Mouse (Mus musculus) left cerebral cortex, adult 8-10 months (tissue): ENCODE data around the gene Fcna. TPM values are rescaled to one million over a fixed set of nuclear protein-coding genes. Genes with fewer than 3 reads are reported as not detected.
A peak's percentile ranks its signal among the peaks of the same experiment; 100 is the strongest.

ENCODE experiments used
- DNase-seq, 2 experiments: peaks; one replicate each; pipeline ENCODE4 v3.0.0; 2022; ENCODE audit warnings: low spot score in 2 of 2
- total RNA-seq, 4 experiments: library from RNA; stranded (reverse); gene quantifications; 2 replicates each; pipeline ENCODE4 v1.2.4; 2022

The Fcna gene
- total RNA-seq, 4 experiments from 2014 or later, result 0.46 to 1.2 (median 0.80) TPM

DNA sequence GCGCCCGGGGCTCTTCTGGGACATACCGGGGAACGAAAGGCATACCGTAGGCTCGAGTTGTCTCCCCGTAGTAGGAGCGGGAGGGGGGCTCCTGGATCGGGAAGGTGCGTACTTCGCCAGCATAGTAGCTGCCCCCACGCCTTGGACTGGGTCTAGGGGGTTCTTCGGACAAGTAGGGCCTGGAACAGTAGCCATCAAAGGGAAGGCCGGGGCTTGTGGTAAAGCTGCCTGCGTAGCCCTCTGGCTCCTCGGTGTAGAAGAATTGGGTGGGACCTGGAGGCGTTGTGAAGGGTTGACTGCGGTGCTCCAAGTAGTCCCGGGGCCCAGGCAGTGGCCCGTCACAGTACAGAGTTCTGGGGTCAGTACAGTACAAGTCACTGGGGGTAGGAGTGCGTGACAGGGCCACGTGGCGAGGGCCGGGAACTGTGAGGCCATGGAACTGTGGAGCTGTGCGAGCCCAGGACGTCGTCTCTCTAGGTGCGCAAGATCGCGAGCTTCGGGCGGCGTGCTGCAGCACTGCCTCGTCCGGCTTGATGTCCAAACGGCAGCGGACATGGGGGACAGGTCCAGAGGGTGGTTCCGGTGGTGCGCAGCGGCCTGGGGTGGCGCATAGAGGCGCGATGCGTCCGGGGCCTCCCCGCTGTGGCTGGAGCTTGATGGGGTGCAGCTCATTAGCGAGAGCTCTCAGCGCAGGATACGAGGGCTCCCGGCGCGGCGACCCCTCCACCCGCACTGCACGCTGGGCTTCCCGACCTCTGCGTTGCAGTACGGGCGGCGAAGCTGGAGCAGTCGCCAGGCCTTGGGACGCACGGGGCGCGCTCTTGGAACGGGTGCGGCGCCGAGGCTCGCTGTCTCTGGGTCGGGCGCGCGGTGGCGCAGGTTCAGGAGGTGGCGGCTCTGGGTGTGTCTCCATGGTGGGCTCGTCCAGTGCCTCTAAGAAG is 48.8 kb downstream of the Fcna start:
- no peak for DNase-seq

DNA sequence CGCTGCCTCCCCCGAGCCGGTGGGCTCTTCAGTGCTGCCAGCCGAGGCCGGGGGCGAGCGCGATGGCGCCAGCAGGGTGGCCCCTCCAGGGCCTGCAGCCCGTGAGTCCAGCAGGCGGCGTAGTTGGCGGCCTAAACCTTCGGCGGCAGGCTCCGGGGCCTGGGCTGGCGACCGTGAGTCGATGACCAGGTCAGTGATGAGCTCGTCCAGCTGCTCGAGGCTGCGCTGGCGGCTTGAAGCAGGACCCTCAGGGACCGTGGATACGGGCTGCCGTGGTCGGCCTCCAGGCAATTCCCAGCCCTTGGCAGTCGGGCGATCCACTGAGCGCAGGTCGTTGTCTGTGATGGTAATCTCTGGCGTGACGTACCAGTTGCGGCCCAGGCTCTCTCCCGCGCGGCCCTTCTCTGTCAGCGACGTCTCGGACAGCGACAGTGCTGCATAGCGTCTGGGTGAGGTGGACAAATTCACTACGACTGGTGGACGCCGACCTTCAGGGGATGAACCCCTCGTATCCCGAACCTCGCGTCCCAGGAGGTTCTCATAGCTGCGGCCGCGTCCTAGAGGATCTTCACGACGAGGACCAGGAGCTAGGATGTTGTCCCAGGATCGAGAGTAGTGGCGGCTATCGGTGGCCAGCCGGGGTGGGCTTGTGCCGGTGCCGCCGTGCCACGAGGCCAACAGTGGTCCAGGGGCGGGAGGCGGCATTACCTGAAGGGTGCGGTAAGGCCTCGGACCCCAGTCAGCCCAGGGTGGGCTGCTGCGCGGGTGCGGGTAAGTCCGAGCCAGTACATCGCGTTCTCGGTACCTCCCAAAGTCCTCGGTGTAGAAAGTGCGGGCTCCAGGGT is 49.7 kb downstream of the Fcna start:
- no peak for DNase-seq

DNA sequence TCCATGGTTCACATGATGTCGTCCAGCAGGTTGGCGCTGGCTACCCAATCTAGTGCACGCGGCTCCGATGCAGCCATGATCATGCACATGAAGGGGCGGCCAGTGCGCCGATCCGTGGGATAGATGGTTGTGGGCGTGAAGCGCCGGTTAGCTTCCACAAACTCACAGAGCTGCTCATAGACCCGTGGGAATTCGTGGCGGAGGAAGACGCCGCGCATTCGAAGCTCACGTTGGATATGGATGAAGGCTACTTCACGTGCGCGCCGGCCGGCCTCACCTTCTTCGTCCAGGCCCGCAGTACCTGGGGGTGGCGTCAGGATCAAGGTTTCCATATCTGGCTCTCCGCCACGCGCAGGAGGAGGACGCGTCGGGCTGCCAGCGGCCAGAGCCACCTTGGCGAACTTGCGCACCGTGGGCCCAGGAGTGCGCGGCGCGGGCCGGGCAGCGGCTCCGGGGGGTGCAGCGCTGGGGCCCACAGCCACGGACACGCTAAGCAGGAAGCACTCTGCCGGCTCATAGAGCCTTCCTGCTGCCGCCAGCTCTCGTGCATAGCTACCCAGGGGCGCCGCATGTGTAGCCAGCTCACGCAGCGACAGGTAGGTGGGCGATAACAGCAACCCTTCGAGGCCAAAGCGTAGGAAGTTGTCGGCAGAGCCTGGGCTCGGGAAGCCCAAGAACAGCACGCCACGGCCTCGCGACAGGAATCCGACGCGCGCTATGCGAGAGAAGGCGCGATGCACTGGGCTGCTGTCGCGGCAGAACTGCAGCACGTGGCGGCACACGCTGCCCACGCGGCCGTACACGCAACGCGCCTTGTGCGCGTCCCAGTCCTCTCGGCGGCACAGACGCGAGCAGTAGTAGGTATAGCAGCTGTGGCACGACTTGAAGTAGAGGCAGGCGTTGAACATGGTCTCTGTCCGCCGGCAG is 50.6 kb downstream of the Fcna start:
- DNase-seq, result peak; percentile 36 to 66

DNA sequence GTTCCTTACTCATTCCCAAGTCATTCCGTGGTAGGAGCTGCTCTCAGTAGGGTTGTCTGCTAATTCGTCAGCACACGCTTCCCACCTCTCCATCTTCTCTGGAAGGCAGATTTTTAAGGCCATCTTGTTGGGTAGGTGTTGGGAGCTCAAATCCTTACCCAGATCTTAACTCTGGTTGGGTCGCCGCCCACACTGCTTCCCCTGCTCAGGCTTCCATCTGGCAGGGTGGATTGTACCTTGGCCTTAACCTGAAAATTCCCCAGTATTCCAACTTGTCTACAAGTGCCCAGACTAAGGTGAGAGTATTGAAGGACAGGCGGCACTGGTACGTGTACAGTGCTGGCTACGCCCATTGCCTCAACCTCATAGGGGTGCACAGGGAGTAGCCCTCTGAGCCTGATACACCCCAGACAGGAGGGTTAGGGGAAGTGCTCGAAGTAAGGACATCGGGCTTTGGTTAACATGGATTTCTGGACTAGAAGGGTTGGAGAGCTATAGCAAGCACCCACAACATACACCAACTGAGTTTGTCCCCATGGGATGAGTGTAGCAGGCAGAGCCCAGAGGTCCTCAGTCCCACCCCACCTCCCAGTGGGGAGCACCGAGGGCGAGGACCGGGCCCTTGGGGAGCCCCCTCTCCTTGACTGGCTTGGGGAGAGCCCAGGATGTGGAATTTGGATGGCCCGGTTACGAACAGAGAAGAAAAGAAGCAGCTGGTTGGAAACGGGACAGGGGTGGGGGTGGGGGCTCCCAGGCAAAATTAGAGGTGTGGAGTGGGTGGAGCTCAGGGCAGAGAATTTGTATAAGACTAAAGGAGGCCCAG is 51.6 kb downstream of the Fcna start:
- peak; percentile 38 to 74 for DNase-seq

DNA sequence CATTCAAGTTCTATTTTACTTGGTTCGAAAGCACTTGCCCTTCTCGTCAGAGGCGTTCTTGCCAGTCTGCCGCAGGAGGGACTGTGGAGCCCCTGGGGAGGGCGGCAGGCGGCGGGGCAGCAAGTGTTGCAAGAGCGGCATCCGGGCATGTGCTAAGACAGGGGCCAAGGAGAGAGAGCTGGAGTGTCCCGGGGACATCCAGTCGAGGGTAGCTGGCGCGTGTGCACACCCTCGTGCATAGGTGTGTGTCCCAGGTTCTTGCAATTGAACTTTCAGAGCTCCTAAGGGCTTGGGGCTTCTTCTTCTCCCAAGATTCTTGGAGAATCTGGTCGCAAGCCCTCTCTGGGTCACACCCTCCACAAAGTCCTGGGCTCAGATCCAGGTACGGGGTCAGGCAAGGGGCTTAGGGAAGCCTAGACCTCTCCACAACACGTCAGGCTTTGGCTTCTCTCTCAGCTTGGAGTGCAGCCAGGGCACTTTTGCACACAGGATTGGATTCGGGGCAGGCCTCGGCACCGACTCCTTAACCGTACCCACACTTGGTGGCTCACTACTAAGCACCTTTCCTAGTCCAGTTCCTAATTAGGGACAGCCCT is 52.3 kb downstream of the Fcna start:
- DNase-seq, result peak in 1 of 2 experiments; percentile 27

Other genes starting within 250 kb of the Fcna start
- gene Entpd2, start 232.2 kb downstream of the Fcna start, total RNA-seq, result 10 to 100 TPM; 13.1 to 17.5 (median 16.2) TPM
- gene Npdc1, start 228.7 kb downstream of the Fcna start, total RNA-seq, result 100 to 1,000 TPM; 307 to 332 (median 316) TPM
- under 1 TPM in 2 of 4 experiments, not detected in 2; 0.40 to 0.84 TPM for gene Fut7, start 204.8 kb downstream of the Fcna start, total RNA-seq
- gene Abca2, start 199.3 kb downstream of the Fcna start, total RNA-seq, result 100 to 1,000 TPM; 176 to 185 (median 183) TPM
- 1 to 10 TPM in 2 of 4 experiments, not detected in 2; 1.2 to 1.6 TPM for gene Clic3, start 171.2 kb downstream of the Fcna start, total RNA-seq
- 10 to 100 TPM; 67.2 to 88.0 (median 78.1) TPM for gene Paxx, start 166.9 kb downstream of the Fcna start, total RNA-seq
- gene Ptgds, start 158.0 kb downstream of the Fcna start, total RNA-seq, result 1,000 to 10,000 TPM; 1,862 to 2,386 (median 2,226) TPM
- not detected for gene Lcn12, start 134.1 kb downstream of the Fcna start, total RNA-seq
- 100 to 1,000 TPM; 105 to 121 (median 113) TPM for gene Fbxw5, start 127.3 kb downstream of the Fcna start, total RNA-seq
- gene C8g, start 126.3 kb downstream of the Fcna start, total RNA-seq, result 1 to 10 TPM in 3 of 4 experiments, under 1 TPM in 1; 0.86 to 1.9 (median 1.6) TPM
- 10 to 100 TPM; 10.3 to 11.9 (median 10.4) TPM for gene Traf2, start 81.1 kb downstream of the Fcna start, total RNA-seq
- 100 to 1,000 TPM; 123 to 209 (median 170) TPM for gene Edf1, start 70.2 kb downstream of the Fcna start, total RNA-seq
- gene Mamdc4, start 53.2 kb downstream of the Fcna start, total RNA-seq, result 1 to 10 TPM in 3 of 4 experiments, under 1 TPM in 1; 0.46 to 3.1 (median 1.7) TPM
- 10 to 100 TPM; 57.8 to 72.0 (median 64.7) TPM for gene Phpt1, start 52.8 kb downstream of the Fcna start, total RNA-seq
- gene Ajm1, start 46.3 kb downstream of the Fcna start, total RNA-seq, result 10 to 100 TPM; 86.8 to 96.3 (median 92.7) TPM
- gene Rabl6, start 19.5 kb downstream of the Fcna start, total RNA-seq, result 100 to 1,000 TPM; 135 to 160 (median 145) TPM
- gene Ccdc183, start 10.4 kb downstream of the Fcna start, total RNA-seq, result not detected
- gene Tmem141, start 6.0 kb downstream of the Fcna start, total RNA-seq, result 10 to 100 TPM; 21.0 to 30.4 (median 22.8) TPM
- not detected for gene Lcn8, start 25.1 kb upstream of the Fcna start, total RNA-seq
- not detected for gene Lcn5, start 29.9 kb upstream of the Fcna start, total RNA-seq
- not detected for gene Lcn6, start 48.8 kb upstream of the Fcna start, total RNA-seq
- gene Lcn10, start 54.7 kb upstream of the Fcna start, total RNA-seq, result not detected
- gene Obp2a, start 72.0 kb upstream of the Fcna start, total RNA-seq, result not detected
- 100 to 1,000 TPM in 2 of 4 experiments, 10 to 100 TPM in 2; 86.5 to 102 (median 95.1) TPM for gene Bmyc, start 78.7 kb upstream of the Fcna start, total RNA-seq
- gene Obp2b, start 109.0 kb upstream of the Fcna start, total RNA-seq, result under 1 TPM in 2 of 4 experiments, not detected in 2; 0.72 to 0.74 TPM
- not detected for gene Lcn3, start 137.5 kb upstream of the Fcna start, total RNA-seq
- gene Lcn11, start 149.0 kb upstream of the Fcna start, total RNA-seq, result not detected
- not detected for gene Gm13539, start 154.2 kb upstream of the Fcna start, total RNA-seq
- gene Glt6d1, start 187.8 kb upstream of the Fcna start, total RNA-seq, result not detected
- not detected for gene Lcn9, start 195.1 kb upstream of the Fcna start, total RNA-seq
- gene Sohlh1, start 219.2 kb upstream of the Fcna start, total RNA-seq, result not detected
- 100 to 1,000 TPM; 132 to 138 (median 136) TPM for gene Kcnt1, start 235.7 kb upstream of the Fcna start, total RNA-seq